Mouse (Mus musculus) thymus, adult 2 months (tissue): ENCODE results near the gene Gm6020.

ENCODE experiments used
- CTCF ChIP-seq: fragments of 200-500 bp; IDR thresholded peaks from 2 replicates; pipeline ENCODE4 v1.5.1; 2012; ENCODE audit warnings: mild to moderate bottlenecking, control low read depth, low read length, moderate library complexity, borderline replicate concordance; ENCODE audit not compliant: control insufficient read depth, poor library complexity, insufficient read depth; ENCODE audit errors: extremely low read depth
- POLR2A ChIP-seq: fragments of 200-500 bp; IDR thresholded peaks from 2 replicates; pipeline ENCODE4 v1.6.1; 2012; ENCODE audit warnings: mild to moderate bottlenecking, low read length, control low read depth, moderate library complexity; ENCODE audit not compliant: control insufficient read depth, poor library complexity, insufficient read depth; ENCODE audit errors: extremely low read depth

- no peak for TF ChIP-seq CTCF
- TF ChIP-seq POLR2A, result no peak
Observed at GRCm38 (mm10) chr19:61199836-61200235, 16.1 kb downstream of the Gm6020 start.
